Mouse (Mus musculus): ENCODE data around the gene Wipi2.

DNA sequence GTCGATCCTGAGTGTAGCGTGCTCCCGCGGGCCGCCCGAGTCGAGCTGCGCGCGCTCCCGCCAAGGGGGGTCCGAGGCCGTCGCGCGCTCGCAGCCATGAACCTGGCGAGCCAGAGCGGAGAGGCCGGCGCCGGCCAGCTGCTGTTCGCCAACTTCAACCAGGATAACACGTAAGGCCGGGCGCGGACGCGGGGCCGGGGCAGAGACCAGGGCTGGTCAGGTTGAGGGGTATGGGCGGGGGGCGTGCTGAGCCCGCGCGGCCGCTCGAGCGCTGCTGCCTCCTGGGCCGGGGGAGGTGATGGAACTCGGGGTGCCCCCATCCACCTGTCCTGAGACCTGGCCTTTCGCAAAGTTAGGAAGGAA is 2.1 kb downstream of the Wipi2 start:
- TF ChIP-seq CTCF (IDR thresholded peaks at IDR 0.05; ENCODE audit: low read depth): no peak
- TF ChIP-seq EP300 (IDR thresholded peaks at IDR 0.05; ENCODE audit: low read depth): no peak

Measured in liver, postnatal 0 days (tissue).